Mouse (Mus musculus): ENCODE measurements around the gene Itga11. TPM values are rescaled to one million over a fixed set of nuclear protein-coding genes. Genes with fewer than 3 reads are reported as not detected.
"Not testable (repeated sequence)": the region's sequence is repeated elsewhere in the genome, so short reads cannot be mapped to it uniquely, and the experiment has no call there.

Itga11 gene
- total RNA-seq (2021) = 1 to 10 TPM; 2.0 to 2.5 TPM
- long read RNA-seq, experiment 1, full-length matches to known transcripts = 1 of 2 reads
- long read RNA-seq, experiment 1, partial matches to known transcripts = 1 of 2 reads
- long read RNA-seq, experiment 1, other reads (novel, unspliced or antisense) = 0 of 2 reads
- long read RNA-seq, experiment 2, full-length matches to known transcripts = 1 of 2 reads
- long read RNA-seq, experiment 2, partial matches to known transcripts = 1 of 2 reads
- long read RNA-seq, experiment 2, other reads (novel, unspliced or antisense) = 0 of 2 reads

DNA sequence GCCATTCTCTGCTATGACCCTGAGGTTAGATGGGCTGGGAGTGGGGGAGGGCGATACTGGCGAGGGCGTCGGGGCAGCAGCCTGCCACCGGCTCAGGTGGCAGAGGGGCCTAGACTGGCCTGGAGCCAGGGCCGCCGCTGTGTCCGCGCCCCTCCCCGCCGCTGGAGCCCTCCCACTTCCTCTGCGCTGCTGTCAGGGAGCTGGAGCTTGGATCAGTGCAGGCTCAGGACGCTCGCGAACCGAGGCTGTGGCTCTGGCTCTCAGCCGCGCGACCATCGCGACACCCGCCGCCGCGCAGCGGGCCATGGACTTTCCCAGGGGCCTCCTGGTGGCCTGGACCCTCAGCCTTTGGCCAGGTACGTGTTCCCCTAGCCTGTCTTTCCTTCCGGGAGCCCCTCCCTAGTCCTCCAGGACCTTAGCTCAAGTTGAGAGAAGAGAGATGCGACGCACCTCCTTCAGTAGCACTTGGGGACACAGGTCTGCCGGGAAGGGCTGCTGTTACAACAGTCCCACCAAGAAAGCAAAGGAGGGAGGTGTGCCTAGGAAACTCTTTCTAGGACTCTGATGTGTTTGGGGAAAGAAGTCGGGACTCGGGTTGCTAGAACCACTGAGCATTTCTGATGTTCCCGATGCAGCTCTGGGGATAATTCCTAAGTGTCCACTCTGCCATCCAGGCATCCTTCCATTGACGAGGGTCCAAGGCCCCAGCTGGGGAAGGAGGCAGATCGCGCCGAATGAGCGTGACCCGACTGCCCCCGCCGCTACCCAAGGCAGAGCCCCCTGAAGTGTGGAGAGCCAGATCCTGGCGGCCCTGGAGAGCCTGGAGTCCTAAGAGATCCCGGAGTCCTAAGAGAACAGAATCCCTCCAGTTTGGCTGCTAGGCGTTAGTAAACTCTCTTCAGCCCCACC lies at the start of gene Itga11:
TSS of gene Itga11 (plus strand) at position 186 of the 909 bp plus-strand sequence.
- DNase-seq = peak; percentile 40

DNA sequence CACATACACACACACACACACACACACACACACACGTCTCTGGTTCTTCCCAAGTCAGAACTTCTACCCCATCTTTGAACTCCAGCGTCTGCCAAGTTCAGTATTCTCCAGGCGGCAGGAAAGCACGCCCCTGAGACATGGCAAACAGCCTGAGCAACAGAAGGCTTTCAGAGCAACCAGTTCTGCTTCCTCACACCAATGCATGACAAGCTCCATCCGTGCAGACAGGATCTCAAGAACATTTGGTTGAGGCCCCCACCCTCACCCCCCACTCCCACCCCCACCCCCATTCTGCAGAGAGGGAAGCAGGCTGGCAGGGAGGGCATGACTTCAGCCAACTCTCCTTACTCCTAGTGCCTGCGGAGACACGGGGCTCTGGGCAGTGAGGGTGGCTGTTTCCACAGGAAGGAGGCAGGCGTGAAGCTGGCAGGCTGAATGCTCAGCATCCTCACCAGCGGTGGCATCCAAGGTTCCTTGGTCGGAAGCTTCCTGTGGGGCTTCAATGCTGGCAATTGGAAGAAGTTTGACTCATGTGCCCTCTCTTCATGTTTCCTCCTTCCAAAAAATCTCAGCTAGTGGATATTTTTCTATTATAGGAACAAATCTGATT lies 46.9 kb upstream of the Itga11 start:
- DNase-seq = no peak

DNA sequence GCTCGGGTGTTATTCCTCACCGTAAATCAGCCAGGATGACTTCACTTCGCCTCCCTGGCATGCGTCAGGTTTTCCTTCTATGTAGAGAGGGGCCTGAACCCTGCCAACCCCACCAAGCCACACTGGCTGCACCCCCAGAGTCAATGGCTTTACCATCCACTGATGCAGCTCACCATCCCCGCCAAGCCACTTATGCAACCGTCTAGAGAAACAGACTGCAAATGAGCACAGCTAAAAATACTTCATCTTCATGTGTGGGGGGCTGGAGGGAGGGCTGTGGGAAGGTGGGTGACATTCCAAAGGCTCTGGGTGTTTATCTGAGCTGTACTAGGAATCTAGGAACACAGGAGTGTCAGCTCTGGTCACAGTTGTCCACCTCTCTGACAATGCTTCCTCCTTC lies 45.2 kb upstream of the Itga11 start:
- no peak for DNase-seq

DNA sequence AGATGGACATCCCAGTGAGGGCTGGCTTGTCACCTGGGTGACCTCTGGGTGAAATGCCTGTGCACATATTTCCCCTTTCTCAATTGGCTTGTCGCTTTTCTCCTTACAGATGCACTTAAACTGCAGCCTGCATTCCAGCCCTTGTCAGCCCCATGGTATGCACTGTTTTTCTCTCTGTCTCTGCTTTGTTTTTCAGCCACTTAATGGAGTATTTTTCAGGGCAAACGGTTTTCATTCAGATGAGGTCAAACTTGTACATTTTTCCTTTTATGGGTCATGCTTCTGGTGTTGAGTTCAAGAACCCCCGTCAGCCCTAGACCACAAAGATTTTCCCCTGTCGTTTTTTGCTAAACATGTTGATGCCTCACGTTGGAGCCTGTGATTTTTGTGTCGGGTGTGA lies 39.6 kb upstream of the Itga11 start:
- no peak for DNase-seq

DNA sequence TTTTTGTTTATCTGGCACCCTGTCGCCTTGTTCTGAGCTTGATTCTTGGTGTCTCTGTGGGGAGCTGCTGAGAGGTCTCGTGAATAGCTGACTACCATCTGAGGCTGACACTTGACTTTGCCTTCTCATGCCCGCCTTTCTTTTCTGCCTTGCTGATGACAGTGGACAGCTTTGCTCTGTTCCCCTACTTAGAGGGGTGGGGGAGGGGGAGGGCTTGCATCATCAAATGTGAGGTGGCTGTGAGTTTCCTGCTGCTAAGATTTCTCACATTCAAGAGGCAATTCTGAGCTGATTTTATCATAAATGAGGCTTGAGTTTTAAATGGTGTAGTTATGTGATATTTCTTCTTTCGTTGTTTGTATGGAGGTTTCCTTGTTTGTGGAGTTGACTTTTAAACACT lies 37.9 kb upstream of the Itga11 start:
- DNase-seq = no peak

DNA sequence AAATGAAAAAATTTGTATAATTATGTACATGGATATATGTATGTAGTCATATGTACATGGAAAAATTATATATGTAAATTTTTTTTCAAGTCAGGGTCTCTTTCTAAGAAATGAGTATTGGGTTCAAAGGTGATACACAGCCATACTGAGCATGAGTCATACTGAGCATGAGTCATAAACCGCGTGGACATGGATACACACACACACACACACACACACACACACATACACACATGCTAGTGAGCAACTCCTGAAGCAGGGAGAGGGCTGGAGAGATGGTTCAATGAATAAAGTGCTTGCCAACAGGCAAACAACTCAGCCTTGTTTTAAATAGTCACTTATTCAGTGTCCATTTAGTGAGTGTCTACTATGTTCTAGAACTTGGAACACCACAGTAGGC lies 37.4 kb upstream of the Itga11 start:
- DNase-seq = no peak

DNA sequence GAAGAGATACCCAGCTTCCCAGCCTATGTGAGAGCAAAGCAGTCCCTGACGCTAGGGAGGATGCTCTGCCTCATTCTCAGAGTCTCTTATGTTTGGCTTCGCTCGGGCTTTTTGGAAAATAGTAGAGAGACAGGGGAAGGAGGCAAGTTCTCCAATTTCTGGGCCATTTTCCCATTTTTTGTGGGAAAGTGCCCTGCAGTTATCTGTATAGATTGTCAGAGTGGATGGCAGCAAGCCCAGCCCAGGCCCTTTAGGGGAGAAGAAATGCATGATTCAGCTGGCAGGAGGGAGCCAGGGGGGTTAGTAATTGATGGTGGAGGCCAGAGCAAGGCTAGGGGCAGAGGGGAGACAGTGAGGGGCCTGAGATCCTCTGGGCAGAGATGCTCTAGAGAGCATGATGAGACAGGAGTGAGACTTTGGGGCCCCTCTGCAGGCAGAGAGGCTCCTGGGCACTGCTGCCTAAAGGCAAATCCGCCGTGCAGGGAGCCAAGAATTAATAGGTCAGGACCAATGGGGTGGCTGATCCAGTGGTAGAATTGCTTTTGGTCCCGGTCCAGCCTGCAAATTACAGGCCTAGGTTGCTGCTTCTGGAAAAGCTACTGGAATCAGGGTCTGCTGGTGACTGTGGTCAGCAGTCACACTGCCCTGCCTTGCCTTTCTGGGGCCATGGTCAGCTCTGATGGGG lies 31.8 kb upstream of the Itga11 start:
- peak; percentile 23 for DNase-seq

DNA sequence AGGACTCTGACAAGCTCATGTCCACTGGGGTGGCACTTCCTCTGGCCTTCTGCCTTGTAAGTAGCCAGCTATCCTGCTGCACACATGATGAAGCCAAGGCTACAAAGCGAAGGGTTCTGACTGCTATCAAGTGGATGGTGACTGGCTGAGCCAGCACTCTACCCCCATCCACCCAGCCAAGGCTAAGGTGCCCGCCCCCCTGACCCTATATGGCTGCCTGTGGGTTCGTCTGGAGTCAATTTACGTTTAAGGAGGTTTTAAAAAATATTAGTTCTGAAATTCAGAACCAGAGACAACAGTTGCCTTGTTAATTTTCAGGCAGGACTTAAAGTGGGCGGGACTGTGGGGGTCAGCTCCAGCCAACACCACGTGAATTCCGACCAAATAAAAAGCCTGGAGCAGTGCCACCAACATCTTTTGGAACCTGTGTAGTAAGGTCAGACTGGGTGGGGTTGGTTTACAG lies 30.9 kb upstream of the Itga11 start:
- DNase-seq = no peak

DNA sequence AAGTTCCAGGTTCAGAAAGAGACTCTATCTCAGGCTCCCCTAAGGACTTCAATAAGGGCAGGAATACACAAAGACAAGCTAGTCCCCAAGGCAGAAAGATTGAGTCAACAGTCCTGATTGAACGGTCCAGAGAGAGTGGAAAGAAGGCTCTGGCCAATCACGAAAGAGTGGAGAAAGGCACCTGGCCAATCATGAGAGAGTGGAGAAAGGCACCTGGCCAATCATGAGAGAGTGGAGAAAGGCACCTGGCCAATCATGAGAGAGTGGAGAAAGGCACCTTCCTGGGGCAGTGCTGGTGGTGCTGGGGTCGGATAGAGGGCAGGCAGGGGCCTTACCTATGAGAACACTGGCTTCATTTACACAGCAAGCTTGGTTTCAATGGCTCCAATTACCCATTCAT lies 28.2 kb upstream of the Itga11 start:
- DNase-seq = no peak

DNA sequence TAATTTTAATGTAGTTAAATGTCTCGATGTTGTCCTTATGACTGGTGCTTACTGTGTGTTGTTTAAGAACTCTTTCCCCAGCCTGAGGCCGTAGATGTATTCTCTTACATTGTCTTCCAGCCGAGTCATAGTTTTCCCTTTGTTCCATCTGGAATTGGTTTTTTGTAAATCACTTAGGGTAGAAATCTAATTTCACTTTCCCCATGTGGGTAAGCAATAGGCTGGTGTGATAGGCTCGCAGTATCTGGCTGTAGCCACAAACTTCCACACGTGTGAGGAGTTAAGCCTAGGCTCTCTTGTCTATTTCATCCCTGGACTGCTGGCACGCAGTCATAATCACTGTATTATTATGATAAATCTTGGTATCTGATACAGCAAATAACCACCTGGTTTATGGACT lies 26.9 kb upstream of the Itga11 start:
- DNase-seq = no peak

DNA sequence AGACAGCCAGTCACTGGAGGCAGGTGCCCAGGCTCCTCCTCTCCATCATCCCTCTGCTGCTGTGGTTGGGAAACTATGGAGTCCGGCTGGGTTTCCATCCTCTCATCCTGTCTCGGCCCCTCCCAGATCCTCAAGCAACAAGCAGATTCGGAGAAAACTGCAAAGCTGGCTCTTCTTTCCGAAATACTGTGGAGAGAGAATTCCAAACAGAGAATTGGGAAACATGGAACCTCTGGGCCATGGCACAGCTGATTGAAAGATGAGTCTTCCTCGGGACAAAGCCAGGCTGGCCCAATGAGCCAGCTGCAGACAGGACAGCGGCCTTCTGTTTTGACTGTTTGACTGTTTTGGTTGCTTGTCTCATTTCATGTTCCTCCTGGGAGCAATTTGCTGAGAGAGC lies 23.3 kb upstream of the Itga11 start:
- DNase-seq = no peak

DNA sequence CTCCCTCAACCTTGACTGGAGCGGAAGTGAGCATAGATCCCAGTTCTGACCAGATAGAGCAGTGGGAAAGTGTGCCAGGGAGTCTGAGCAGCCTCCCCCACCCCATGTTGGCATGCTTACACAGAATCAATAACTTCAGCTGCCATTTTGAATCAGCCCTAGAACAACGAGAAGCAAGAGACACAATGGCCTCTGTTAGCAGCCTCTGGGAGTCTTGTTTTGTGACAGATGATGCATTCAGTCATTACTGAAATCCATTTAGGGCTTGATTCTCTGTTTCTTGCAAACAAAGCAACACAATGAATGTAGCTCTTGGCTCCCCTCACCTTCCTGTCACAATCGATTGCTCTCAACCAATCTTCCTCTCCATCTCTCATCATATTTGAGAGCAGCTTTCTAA lies 19.6 kb upstream of the Itga11 start:
- DNase-seq = no peak

DNA sequence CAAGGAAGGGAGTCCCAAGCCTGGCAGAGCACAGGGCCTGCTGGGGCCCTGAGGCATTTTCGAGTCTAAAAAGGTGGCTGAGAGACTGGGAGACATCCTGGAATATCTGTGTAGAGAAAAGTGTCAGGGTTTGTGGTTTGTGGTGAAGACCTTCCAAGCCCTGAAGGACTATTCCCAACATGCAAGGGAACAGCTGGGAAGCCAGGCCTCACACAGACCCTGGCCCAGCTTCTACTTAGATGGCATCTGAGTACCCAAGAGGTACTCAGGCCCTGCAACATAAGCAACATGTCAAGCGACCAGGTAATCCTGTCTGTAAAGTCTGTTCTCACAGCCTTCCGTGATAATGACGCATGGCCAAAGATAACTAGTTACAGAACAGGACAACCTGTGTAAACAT lies 18.6 kb upstream of the Itga11 start:
- no peak for DNase-seq

DNA sequence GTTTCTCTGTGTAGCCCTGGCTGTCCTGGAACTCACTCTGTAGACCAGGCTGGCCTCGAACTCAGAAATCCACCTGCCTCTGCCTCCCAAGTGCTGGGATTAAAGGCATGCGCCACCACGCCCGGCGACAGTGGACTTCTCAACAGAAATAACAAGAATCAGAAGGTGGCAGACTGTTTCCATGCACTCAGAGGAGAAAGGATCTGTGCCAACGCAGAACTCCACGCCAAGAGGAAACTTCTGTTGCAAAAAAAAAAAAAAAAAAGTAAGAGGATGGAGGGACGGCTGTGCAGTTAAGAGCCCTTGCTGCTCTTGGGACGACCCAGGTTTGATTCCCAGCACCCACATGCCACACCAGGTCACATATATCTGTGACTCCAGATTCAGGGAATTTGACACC lies 16.7 kb upstream of the Itga11 start:
- DNase-seq = not testable (repeated sequence)

DNA sequence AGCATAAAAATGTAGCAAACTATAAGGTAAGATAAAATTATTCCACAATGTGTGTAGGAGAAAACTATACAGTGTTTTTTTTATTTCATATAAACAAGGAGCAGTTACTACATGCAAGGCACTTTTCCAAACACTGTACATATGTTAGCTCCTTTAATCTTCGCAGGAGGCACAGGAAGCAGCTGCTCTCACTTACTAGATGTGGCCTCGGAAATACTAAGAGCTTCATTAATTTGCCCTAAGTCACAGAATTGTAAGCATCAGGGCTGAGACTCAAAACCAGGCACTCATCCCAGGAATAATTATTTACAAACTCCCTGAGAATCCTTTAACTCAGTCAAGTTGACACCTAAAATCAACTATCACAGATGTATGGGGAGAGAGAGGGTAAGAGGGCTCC lies 14.2 kb upstream of the Itga11 start:
- no peak for DNase-seq

DNA sequence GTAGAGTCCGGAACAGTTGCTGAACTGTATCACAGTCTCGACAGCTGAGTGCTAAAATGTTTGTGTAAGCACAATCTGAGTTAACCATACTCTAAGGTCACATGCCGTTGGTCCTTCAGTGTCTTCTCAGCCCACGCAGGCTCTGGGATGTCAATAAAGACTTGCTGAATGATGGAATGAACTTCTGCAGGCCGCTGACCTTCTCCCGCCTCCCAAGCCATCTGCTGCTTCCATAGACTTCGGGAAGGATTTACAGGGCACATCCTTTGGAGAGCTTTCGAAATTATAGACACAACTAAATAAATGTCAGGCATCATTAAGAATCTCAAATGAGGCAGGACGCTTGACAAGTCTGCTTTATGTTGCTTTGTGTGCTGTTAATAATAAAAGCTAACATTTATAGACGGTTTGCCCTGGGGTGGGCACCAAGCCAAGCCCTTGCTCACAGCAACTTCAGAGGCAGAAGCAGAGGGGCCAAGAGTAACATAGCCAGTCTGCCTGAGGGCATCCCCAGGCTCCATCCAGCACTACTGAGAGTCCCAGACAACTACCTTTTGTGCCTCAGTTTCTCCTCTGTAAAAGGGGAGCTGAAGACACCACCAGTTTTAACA lies 13.4 kb upstream of the Itga11 start:
- DNase-seq = no peak

DNA sequence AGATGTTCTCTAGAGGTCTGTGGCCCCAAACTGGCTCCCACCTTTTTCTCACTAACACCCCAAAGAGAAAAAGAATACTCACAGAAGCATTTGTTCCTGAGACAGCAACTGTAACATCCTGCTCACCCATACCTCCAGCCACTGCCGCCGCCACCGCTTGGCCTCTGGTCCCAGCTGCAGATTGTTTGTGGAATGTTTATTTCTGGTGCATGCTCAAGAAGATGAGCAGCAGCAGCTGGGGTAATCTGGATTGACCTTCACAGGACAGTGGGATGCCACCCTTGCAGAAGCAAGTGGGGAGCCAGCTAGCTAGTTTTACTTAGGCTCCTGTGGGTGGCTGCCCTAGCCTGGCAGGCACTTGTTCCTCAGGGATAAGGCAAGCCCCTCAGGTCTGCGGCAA lies 11.7 kb upstream of the Itga11 start:
- no peak for DNase-seq

DNA sequence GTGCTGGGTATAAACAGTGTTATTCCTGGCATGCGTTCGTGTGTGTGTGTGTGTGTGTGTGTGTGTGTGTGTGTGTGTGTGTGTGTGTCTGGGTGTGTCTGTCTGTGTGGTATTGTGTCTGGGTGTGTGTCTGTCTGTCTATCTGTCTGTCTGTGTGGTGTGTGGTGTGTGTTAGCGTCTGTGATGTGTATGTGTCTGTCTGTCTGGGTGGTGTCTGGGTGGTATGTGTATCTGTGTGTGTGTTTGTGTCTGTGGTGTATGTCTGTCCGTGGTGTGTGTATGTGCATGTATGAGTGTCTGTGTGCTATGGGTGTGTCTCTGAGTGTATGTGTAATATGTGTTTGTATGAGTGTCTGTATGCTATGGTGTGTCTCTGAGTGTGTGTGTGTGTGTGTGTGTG lies 9.1 kb upstream of the Itga11 start:
- DNase-seq = no peak

DNA sequence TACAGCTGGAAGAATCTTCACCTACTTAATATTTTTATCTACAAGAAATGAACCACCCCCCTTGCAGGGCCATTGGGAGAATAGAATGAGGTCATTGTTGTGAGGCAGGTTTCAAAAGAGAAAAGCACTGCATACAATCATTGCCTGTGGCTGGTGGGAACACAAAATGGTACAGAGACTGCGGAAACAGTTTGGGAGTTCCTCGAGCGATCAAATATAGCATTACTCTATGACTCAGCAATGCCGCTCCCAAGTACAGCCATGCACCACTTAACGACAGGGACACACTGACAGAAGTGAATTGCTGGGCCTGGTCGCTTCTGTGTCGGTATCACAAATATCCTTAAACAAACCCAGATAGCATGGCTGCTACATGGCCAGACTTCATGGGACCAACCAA lies 4.4 kb upstream of the Itga11 start:
- DNase-seq = no peak

DNA sequence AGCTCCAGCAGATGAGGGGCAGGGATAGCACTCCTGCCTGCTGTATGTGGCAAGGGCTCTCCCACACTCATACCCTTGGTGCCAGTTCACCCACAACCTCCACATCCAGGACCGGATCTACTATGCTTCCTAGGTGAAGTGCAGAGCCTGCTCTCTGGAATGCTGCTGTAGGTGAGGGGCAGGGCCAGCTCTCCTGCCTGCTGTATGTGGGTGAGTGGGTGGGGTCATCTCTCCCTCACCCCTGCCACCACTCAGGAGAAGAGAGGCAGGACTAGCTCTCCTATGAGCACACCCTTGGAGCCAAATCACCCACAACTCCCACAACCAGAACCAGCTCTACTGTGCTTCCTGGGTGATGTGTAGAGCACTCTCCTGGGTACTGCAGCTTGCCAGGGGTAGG lies 2.5 kb upstream of the Itga11 start:
- DNase-seq = no peak

DNA sequence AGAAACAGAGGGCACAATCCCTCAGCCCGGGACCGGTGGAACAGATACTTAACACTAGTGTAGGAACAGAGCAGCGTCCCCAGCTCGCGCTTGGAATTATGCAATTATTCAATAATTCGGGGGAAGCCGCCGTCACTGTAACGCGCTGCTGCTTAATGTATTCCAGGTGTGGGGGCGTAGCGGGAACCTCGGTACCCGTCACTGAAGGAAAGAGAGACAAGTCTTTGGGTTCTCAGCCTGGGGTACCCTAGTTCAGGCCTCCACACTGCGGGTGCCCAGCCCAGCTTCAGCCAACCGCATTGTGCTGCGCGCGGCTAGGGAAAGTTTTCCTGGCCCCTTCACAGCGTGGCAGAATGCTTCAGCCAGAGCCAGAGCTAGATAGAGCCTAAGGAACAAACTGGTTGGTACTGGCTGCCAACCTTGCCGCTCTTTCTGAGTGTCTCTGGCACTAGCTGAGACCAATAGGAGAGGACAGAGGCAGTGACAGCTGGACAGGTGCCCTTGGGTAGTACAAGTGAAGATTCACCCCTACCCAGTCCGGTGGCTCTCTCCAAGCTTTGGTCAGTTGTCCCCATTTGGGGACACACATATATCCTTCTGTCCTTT lies 1.0 kb downstream of the Itga11 start:
- DNase-seq = peak; percentile 7

DNA sequence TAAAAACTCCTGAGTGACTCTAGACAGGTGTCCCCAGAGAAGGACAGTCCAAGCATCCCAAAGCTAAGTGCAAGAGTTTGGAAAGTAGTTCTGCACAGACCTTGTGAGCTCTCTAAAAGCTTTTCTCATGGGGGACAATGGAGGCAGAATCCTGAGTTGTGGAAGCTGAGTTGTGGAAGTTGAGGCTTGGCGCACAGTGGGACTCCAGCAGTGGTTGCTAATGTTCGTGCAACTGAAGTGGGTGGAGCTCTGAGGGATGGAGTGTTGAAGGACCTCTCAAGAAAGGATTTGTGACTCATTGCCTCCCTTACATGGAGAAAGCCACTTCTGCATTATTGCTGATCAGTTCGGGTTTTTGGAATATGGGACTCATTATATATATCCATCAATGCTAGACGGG lies 1.8 kb downstream of the Itga11 start:
- no peak for DNase-seq
